Mouse (Mus musculus): ENCODE results near the gene Tspan1.

DNA sequence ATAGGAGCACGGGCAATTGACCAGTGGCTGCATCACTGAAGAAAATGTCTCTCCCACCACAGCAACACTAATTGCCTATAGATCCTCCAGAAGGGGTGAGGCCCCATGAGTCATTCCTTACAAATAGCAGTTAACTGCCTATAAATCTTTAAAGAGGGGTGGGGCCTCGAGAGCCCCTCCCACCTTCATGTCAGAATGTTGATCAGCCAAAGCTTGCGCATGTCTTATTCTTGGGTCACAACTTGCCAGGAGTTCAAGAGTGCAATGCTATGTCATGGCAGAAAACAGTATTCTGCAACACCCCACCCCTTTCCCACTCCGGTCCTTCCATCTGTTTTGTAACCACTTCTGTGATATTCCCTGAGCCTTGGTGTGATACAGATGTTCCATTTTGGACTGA, 39.1 kb upstream of the Tspan1 start:
- TF ChIP-seq CTCF (IDR thresholded peaks at IDR 0.05; ENCODE audit: control insufficient read depth, insufficient read depth, low read length) = no peak
- no peak for TF ChIP-seq POLR2A (IDR thresholded peaks at IDR 0.05; ENCODE audit: borderline replicate concordance, control insufficient read depth, low read depth, low read length)

Measured in bone marrow, adult 2 months (tissue).